Mouse (Mus musculus) embryonic facial prominence, embryonic 14.5 days (tissue): ENCODE measurements around the gene Use1. TPM values are rescaled to one million over a fixed set of nuclear protein-coding genes. Genes with fewer than 3 reads are reported as not detected.
A peak's percentile ranks its signal among the peaks of the same experiment; 100 is the strongest.

Experiments
- ATAC-seq: fragments of 200-750 bp; cut with Nextera tagmentation; 2 replicates; pipeline ENCODE4 v1.8.0; 2017; ENCODE audit warnings: low read depth, moderate number of reproducible peaks, moderate TSS enrichment
- DNase-seq: peaks from one replicate; pipeline ENCODE4 v3.0.0-alpha.2; 2015; ENCODE audit warnings: low spot score
- H3K27ac ChIP-seq: fragments of 300-500 bp; sonication (generic); replicated peaks from 2 replicates; pipeline ENCODE4 v1.5.1; 2014; ENCODE audit warnings: low read depth, mild to moderate bottlenecking, low read length, moderate library complexity
- H3K27me3 ChIP-seq: fragments of 300-500 bp; sonication (generic); replicated peaks from 2 replicates; pipeline ENCODE4 v1.6.1; 2014; ENCODE audit warnings: low read length; ENCODE audit not compliant: control insufficient read depth, insufficient read depth
- H3K36me3 ChIP-seq: fragments of 300-500 bp; sonication (generic); 2 replicates; pipeline ENCODE4 v1.6.1; 2014; ENCODE audit warnings: low read length, mixed read lengths; ENCODE audit not compliant: control insufficient read depth, insufficient read depth
- H3K4me1 ChIP-seq: fragments of 300-500 bp; sonication (generic); 2 replicates; pipeline ENCODE4 v1.6.1; 2014; ENCODE audit warnings: antibody characterized with exemption, low read length; ENCODE audit not compliant: control insufficient read depth, insufficient read depth
- H3K4me2 ChIP-seq: fragments of 300-500 bp; sonication (generic); 2 replicates; pipeline ENCODE4 v1.6.1; 2014; ENCODE audit warnings: low read depth, mild to moderate bottlenecking, low read length, moderate library complexity, mixed read lengths
- H3K4me3 ChIP-seq: fragments of 300-500 bp; sonication (generic); 2 replicates; pipeline ENCODE4 v1.5.1; 2014; ENCODE audit warnings: low read depth, mild to moderate bottlenecking, low read length
- H3K9ac ChIP-seq: fragments of 300-500 bp; sonication (generic); 2 replicates; pipeline ENCODE4 v1.6.1; 2014; ENCODE audit warnings: low read depth, mild to moderate bottlenecking, low read length, moderate library complexity, mixed read lengths
- H3K9me3 ChIP-seq: fragments of 300-500 bp; sonication (generic); 2 replicates; pipeline ENCODE4 v1.6.1; 2016; ENCODE audit warnings: low read length; ENCODE audit not compliant: control insufficient read depth
- WGBS: fragments of 180-500 bp; shearing (Covaris S2); extraction: QIAGEN DNeasy Blood & Tissue Kit; methylation state at CpG from one replicate; pipeline ENCODE4 v1.1.7; 2014; 5-methylcytosine and 5-hydroxymethylcytosine counted together
- polyA plus RNA-seq: library from polyadenylated mRNA; unstranded; fragments of >200 nt; fragmentation: Nextera tagmentation; extraction: Ambion mirVana; gene quantifications from 2 replicates; pipeline ENCODE4 v1.2.1, GENCODE M21; 2014

The Use1 gene
- polyA plus RNA-seq, 1 experiment from 2014 or later, result 106 TPM

DNA sequence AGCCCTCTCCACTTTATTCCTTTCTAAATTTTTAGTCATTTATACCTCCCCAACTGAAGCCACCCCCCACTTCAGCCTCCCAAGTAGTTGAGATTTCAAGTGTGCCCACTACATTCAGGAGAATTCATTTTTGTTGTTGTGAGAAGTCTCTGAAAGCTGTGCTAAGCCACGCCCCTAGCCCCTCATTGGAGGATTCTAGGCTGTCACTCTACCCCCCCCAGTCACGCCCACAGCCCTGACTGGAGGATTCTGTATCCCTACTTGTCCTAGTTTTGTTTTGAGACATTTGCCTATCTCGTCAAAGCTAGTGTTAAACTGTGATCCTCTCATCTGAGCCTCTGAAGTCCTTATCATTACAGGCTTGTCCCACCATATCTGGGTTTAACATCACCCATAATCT lies 26.2 kb downstream of the Use1 start:
- Histone ChIP-seq H3K9me3 (no peaks in the 10 kb centered on the region), H3K4me1 (peaks cover 9% of the 10 kb centered on the region; the same call in 1 of the 2 replicates), H3K27me3 (no peaks in the 10 kb centered on the region), H3K27ac (no peak overlapping the region), H3K4me2 (no peak overlapping the region), H3K4me3 (no peak overlapping the region), H3K9ac (no peak overlapping the region), H3K36me3 (no peaks in the 10 kb centered on the region)
- WGBS, result 10% methylated on average over 3 of the region's 3 CpGs
- ATAC-seq, result no peak
- peak; percentile 64 for DNase-seq

DNA sequence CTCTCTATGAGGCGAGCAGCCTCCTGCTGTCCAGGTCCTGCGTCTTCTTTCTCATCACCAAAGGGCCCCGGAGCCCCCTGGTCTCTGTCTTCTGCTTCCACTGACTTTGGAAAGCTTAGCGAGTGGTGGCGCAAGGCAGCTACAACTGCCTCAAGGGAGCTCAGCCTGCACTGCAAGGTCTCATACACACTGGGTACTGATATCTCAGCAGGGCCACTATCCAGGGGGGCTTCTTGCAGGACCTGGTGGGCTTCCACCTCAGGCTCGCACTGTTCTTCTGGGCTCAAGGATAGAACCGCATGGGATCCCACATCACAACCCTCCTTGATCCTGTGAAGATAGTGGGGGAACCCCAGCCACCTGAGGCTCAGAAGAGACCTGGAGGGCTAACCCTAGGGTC lies 27.8 kb downstream of the Use1 start:
- no peak overlapping the region for H3K27ac ChIP-seq
- H3K27me3 ChIP-seq, result no peaks in the 10 kb centered on the region

DNA sequence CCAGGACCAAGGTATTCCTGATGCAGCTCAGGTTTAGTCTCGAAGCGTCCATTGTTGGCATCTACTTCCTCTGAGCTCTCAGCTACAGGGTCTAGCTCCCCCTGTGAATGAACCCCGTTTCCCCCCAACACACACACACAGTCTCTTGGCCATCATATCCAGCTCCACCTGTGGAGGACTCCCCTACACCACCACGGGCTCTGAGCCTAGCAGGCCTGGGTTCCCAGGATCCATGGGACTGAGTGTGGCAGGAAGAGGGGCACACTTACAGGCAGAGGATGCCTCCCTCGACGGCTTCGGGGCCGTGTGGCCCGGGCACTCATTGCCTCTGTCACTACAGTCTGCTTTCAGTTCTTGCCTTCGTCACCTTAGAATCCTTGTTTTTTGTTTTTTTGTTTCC lies 28.4 kb downstream of the Use1 start:
- Histone ChIP-seq H3K9me3 (no peaks in the 10 kb centered on the region), H3K36me3 (peaks cover 15% of the 10 kb centered on the region), H3K4me3 (no peak overlapping the region; the same call in 1 of the 2 replicates), H3K4me2 (peak overlapping the region; percentile 20; the same call in 1 of the 2 replicates), H3K4me1 (peaks cover 9% of the 10 kb centered on the region; the same call in 1 of the 2 replicates), H3K9ac (no peak overlapping the region), H3K27ac (no peak overlapping the region), H3K27me3 (no peaks in the 10 kb centered on the region)
- DNase-seq (no peak), ATAC-seq (no peak)
- WGBS, result 81% methylated on average over 10 of the region's 10 CpGs

More for the DNA sequence above, 27.8 kb downstream of the Use1 start:
- 77% methylated on average over 7 of the region's 7 CpGs for WGBS
- H3K4me1 ChIP-seq, result peaks cover 9% of the 10 kb centered on the region; the same call in 1 of the 2 replicates
- H3K4me3 ChIP-seq, result no peak overlapping the region
- DNase-seq, result no peak
- no peak overlapping the region for H3K9ac ChIP-seq
- peaks cover 11% of the 10 kb centered on the region for H3K36me3 ChIP-seq
- H3K9me3 ChIP-seq, result no peaks in the 10 kb centered on the region
- no peak for ATAC-seq
- no peak overlapping the region; the same call in 1 of the 2 replicates for H3K4me2 ChIP-seq

DNA sequence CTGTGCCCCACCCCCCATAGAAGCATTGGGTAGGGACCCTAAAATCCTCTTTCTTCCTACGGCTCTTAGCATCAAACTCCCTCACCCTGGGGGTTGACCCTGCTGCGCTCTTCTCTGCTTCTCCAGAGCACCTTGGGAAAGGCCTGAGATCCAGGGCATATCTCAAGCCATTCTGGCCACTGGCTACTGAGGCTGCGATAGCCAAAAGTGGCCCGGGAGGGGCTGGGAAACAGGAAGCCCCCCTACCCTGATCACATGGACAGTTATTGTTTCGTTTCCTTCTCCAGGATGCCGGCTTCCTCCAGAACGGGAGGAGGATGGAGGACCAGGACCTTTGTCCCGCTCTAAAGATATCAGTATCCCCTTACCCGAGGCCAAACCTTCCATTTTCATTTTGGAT lies 29.0 kb downstream of the Use1 start, which contains the start of gene Ushbp1:
Gene Ushbp1, minus strand, starts transcription at position 174 of the 400 bp plus-strand sequence.
- no peak for ATAC-seq
- peak within 1 kb of the TSS; percentile 72 for H3K27ac ChIP-seq
- WGBS, result 79% methylated on average over 9 of the region's 9 CpGs
- H3K4me3 ChIP-seq, result peak within 1 kb of the TSS; percentile 64
- peaks cover 20% of the 10 kb centered on the region for H3K36me3 ChIP-seq
- no peak for DNase-seq
- H3K9me3 ChIP-seq, result no peaks in the 10 kb centered on the region
- no peaks in the 10 kb centered on the region for H3K27me3 ChIP-seq
- peak within 1 kb of the TSS; percentile 80 for H3K4me2 ChIP-seq
- no peak within 1 kb of the TSS; the same call in 1 of the 2 replicates for H3K9ac ChIP-seq
- peaks cover 9% of the 10 kb centered on the region; the same call in 1 of the 2 replicates for H3K4me1 ChIP-seq

DNA sequence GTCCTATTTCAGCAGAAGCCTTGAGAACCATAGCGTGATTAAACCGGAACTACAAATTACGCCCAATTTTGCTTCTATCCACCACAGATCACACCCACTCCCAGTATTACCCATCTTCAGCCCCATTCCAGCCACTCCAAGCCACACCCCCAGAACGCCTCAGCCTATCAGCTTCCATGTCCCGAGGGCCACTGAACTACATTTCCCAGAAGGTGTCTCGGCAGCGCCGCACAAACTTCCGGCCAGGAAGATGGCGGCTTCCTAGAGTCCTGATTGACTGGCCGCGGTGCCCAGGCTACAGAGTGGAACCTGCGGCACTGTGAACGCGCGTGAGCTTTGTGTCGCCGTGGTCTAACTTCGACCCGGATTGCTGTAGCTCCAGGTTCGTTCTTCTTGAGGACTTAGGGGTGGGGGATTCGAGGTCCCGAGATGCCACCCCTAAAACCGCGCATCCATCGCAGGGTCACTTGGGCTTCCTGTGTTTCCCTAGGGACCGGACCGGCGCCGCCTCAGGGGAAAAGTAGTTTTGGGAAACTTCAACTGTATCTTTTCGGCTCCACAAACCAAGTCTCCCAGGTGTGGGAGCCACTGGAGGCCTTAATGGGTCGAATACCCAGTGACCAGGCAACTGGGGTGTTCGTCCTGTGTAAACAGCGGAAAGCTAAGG lies 30.1 kb downstream of the Use1 start, which contains the start of gene Babam1:
Gene Babam1, plus strand, starts transcription at position 223 of the 667 bp plus-strand sequence.
- Histone ChIP-seq H3K9ac (peak within 1 kb of the TSS; percentile 74), H3K27ac (peak within 1 kb of the TSS; percentile 72), H3K27me3 (no peaks in the 10 kb centered on the region), H3K9me3 (no peaks in the 10 kb centered on the region), H3K36me3 (peaks cover 22% of the 10 kb centered on the region), H3K4me3 (peak within 1 kb of the TSS; percentile 64), H3K4me2 (peak within 1 kb of the TSS; percentile 80), H3K4me1 (peaks cover 9% of the 10 kb centered on the region; the same call in 1 of the 2 replicates)
- WGBS, result under 1% methylated on average over 34 of the region's 34 CpGs
- DNase-seq, result peak; percentile 99
- ATAC-seq, result peak; percentile 98

DNA sequence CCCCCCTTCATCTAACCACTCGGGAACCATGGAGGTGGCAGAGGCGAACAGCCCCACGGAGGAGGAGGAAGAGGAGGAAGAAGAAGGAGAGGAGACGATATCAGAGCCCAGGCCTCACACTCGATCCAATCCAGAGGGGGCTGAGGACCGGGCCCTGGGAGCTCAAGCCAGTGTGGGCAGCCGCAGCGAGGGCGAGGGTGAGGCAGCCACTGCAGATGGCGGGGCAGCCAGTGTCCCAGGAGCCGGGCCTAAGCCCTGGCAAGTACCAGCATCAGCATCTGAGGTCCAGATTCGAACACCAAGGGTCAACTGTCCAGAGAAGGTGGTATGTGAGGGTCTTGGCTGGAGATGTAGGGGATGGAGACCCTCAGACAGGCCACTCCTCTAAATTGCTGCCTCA lies 31.1 kb downstream of the Use1 start:
- no peaks in the 10 kb centered on the region for H3K27me3 ChIP-seq
- no peak overlapping the region for H3K9ac ChIP-seq
- H3K36me3 ChIP-seq, result peaks cover 22% of the 10 kb centered on the region
- H3K9me3 ChIP-seq, result no peaks in the 10 kb centered on the region
- H3K4me3 ChIP-seq, result peak overlapping the region; percentile 64
- WGBS, result 85% methylated on average over 12 of the region's 12 CpGs
- peak overlapping the region; percentile 80 for H3K4me2 ChIP-seq
- peaks cover 9% of the 10 kb centered on the region; the same call in 1 of the 2 replicates for H3K4me1 ChIP-seq
- ATAC-seq (no peak), DNase-seq (no peak)
- no peak overlapping the region for H3K27ac ChIP-seq

DNA sequence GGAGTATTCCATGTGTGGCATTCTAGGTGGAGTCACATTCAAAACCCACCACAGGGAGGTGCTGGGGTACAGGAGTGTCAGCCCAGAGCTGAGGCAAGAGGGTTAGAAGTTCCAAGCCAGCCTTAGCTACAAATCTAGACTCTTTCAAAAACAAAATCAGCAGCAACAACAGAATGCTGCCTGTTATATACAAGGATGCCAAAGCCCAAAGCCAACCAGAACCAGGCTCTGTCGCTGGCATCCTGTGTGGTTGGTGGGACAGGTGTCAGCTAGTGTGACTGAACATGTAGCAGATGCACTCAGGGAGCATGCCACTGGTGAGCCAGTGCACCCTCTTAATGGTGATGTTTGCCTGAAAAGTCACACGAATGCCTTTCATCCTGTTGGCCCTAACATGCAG lies 34.2 kb downstream of the Use1 start:
- no peak overlapping the region for H3K4me3 ChIP-seq
- peaks cover 28% of the 10 kb centered on the region for H3K36me3 ChIP-seq
- WGBS, result 100% methylated on average over 2 of the region's 2 CpGs

DNA sequence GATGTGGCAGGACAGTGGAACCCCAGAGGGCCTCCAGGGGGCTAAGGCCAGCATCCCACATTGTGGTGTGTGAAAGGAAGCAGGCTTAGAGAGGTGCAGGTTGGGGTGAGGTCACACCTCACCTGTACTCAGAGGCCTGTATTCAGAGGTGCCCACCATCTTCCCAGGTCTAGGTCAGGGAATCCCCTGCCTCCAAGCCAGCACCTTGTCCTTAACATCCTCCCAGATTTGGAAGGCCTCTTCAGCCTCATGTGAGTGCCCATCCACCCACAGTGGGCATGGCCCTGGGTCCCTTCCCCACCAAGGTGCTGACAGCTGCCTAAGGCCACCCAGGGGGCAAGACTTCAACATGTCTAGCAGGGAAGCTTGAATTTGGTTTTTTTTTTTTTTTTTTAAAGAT lies 34.8 kb downstream of the Use1 start:
- Histone ChIP-seq H3K9ac (no peak overlapping the region), H3K4me3 (no peak overlapping the region), H3K9me3 (no peaks in the 10 kb centered on the region), H3K36me3 (peaks cover 28% of the 10 kb centered on the region), H3K4me1 (peaks cover 12% of the 10 kb centered on the region; the same call in 1 of the 2 replicates), H3K27ac (no peak overlapping the region), H3K27me3 (no peaks in the 10 kb centered on the region), H3K4me2 (no peak overlapping the region)
- DNase-seq (no peak), ATAC-seq (no peak)

More for the DNA sequence above, 34.2 kb downstream of the Use1 start:
- DNase-seq (no peak), ATAC-seq (no peak)
- Histone ChIP-seq H3K9me3 (no peaks in the 10 kb centered on the region), H3K27me3 (no peaks in the 10 kb centered on the region), H3K27ac (no peak overlapping the region), H3K4me1 (peaks cover 16% of the 10 kb centered on the region; the same call in 1 of the 2 replicates), H3K9ac (no peak overlapping the region), H3K4me2 (no peak overlapping the region)
